Mouse (Mus musculus): ENCODE results near the gene Calm1.

- no peak for TF ChIP-seq GATA1 (IDR thresholded peaks at IDR 0.05; ENCODE audit: low read length)
- TF ChIP-seq TAL1 (IDR thresholded peaks at IDR 0.05; ENCODE audit: low read length), result no peak
These were observed 5.9 kb downstream of the Calm1 start for GRCm38 (mm10) chr12:100205156-100205555.

All from erythroblast, embryonic 14.5 days (primary cell).